Mouse (Mus musculus): ENCODE results near the gene Setd1a. TPM values are rescaled to one million over a fixed set of nuclear protein-coding genes. Genes with fewer than 3 reads are reported as not detected.
"Not testable (repeated sequence)": the region's sequence is repeated elsewhere in the genome, so short reads cannot be mapped to it uniquely, and the experiment has no call there.

Setd1a gene
- polyA plus RNA-seq, 1 experiment from 2014 or later: 19.8 TPM

DNA sequence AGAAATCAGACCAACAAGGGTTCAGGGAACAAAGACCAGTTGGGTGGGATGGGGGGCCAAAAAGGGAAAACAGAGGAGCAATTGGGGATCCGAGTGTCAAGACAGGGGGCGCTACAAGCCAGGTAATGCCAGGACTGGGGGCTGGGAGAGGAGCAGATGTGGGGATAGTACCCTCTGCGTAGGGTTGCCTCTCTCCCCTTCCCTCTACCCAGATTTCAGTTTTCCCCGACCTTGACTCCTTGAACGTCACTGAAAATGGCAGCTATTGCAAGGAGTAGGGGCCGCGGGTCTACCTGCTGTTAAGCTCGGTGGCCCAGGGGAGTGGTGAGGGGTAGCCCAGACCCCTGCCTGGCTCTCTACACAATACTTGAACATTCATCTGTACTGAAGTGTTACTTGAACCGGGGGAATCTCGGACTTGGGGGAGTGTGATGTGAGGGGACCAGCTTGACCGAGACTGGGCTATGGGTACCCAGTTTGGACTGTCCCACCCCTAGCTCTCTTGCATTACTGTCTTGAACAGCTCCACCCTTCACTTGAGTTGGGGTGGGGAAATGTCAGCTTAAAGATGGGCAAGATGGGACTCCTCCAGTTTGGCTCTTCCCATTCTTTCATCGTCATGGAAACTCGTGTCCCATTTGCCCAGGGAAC, 8.0 kb upstream of the Setd1a start:
- Histone ChIP-seq H3K9me3 (replicated peaks) (no peaks in the 10 kb centered on the region), H3K4me1 (peaks cover 30% of the 10 kb centered on the region), H3K4me2 (replicated peaks) (no peak overlapping the region), H3K9ac (no peak overlapping the region), H3K36me3 (peaks cover 48% of the 10 kb centered on the region), H3K27me3 (no peaks in the 10 kb centered on the region), H3K4me3 (no peak overlapping the region), H3K27ac (peak overlapping the region; percentile 60)
- WGBS: 46% methylated on average over 12 of the region's 13 CpGs
- no peak for ATAC-seq (ENCODE audit: low FRiP score)

DNA sequence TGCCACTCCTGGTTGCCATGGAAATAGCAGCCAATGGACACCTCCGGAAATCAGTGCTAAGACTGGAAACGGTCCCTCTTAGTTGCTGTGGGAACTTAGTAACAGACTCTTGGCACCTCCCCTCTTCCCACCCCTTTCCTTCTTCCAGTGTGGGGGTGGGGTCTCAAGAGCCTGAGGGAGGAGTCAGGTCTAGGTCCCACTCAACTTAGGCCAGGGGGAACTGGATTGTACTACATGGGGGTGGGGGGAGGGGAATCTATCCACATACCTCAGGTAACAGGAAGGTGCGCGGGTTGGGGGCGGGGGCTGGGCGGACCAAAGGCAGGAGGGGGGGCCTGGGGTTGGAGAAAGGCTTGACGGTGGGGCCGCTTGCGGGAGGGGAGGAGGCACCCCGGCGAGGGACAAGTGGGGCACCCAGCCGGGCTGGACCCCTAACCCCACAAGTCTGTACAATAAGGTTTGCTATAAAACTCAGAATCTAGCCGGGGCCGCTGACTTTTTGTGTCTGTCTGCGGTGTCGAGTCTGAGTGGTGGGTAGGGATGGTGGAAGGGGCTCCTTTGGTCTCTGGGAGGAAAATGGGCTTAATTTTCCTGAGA, 7.4 kb upstream of the Setd1a start:
- WGBS: 2% methylated on average over 16 of the region's 16 CpGs
- peak overlapping the region; percentile 77 for H3K27ac ChIP-seq
- ATAC-seq (ENCODE audit: low FRiP score): peak; percentile 79

DNA sequence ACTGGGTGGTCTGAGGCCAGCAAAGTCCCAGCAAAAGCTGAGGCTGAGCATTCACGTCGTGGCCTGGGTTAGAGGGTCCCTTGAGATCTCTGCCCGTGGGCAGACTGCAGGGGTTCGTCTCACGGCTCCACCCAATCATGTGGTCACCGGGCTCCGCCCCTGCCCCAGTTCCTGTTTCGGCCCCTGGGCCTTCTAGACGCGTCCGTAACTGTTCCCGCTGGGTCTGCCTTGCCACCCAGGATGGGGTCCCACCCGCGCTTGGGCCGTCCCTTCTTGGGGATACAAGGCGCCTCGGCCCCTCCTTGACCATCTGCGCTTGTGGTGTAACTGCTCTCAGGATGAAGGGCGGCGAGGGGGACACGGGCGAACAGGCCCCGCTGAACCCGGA, 6.8 kb upstream of the Setd1a start, which contains the start of gene Orai3:
TSS of gene Orai3 (plus strand) at position 165 of the 388 bp plus-strand sequence.
- under 1% methylated on average over 24 of the region's 24 CpGs for WGBS
- ATAC-seq (ENCODE audit: low FRiP score): peak; percentile 61
- peak within 1 kb of the TSS; percentile 74 for H3K9ac ChIP-seq
- no peaks in the 10 kb centered on the region for H3K27me3 ChIP-seq
- peaks cover 30% of the 10 kb centered on the region for H3K4me1 ChIP-seq
- peak within 1 kb of the TSS; percentile 80 for H3K4me2 ChIP-seq (replicated peaks)
- peaks cover 38% of the 10 kb centered on the region for H3K36me3 ChIP-seq
- peak within 1 kb of the TSS; percentile 77 for H3K27ac ChIP-seq
- peak within 1 kb of the TSS; percentile 51 for H3K4me3 ChIP-seq
- no peaks in the 10 kb centered on the region for H3K9me3 ChIP-seq (replicated peaks)

More for the DNA sequence above, 7.4 kb upstream of the Setd1a start:
- peaks cover 42% of the 10 kb centered on the region for H3K36me3 ChIP-seq
- H3K27me3 ChIP-seq: no peaks in the 10 kb centered on the region
- H3K4me3 ChIP-seq: peak overlapping the region; percentile 51
- no peaks in the 10 kb centered on the region for H3K9me3 ChIP-seq (replicated peaks)
- H3K4me2 ChIP-seq (replicated peaks): peak overlapping the region; percentile 80
- H3K9ac ChIP-seq: peak overlapping the region; percentile 74
- peaks cover 30% of the 10 kb centered on the region for H3K4me1 ChIP-seq

DNA sequence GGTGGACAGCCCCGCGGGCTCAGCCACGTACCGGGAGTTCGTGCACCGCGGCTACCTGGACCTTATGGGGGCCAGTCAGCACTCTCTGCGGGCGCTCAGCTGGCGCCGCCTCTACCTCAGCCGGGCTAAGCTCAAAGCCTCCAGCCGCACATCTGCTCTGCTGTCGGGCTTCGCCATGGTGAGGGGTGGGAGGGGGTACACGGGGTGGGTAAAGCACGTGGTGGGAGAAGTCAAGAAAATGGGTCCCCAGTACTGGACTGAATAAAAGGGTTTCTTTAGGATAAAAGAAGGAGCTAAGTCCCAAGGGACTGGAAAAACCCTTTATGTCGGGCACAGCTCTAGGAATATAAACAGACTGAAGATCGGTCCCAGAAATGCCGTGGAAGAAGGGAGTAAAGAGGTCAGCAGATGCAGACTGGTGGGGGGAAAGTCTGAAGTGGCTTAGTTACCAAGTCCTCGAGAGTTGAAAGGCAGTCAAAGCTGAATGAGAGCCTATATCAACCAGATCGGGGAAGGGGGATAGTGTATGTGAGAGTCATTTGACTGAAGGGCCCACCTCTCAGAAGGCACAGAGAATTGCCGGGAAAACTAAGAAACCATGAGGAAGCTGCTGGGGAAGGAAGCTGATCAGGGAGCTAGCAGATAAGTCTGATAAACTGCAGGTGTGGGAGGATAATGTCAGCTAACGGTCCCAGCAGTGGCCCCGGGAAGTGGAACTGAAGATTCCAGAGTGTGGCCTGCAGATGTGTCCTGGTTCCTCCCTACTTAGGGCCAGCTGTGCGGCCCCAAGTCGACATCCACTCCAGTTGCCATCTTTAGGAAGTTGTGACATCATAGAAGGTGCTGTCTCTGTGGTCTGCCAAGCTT, 6.2 kb upstream of the Setd1a start:
- Histone ChIP-seq H3K9ac (peak overlapping the region; percentile 74), H3K27me3 (no peaks in the 10 kb centered on the region), H3K4me2 (replicated peaks) (peak overlapping the region; percentile 80), H3K27ac (peak overlapping the region; percentile 77), H3K4me3 (peak overlapping the region; percentile 51), H3K4me1 (peaks cover 30% of the 10 kb centered on the region), H3K36me3 (peaks cover 31% of the 10 kb centered on the region), H3K9me3 (replicated peaks) (no peaks in the 10 kb centered on the region)
- 4% methylated on average over 27 of the region's 27 CpGs for WGBS
- peak; percentile 33 for ATAC-seq (ENCODE audit: low FRiP score)

DNA sequence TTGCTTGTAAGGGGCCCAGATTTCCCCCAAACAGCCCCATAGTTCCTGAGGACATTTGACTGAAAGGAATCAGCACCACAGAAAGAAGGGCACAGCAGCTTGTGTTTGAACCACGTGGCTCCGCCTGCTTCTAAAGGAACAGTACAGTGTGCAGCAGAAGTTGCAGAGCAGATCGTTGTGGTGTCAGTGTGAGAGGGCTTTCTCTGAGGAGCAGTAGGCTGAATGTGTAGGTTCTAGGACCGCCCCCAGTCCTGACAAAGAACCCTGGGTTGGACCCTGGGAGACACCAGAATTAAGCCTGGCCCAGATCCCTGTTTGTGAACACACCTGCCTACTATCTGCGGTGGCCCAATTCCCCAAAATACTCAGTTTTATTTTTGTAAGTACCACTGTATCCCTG, 5.2 kb upstream of the Setd1a start:
- H3K4me3 ChIP-seq: no peak overlapping the region
- WGBS: 73% methylated on average over 5 of the region's 5 CpGs

DNA sequence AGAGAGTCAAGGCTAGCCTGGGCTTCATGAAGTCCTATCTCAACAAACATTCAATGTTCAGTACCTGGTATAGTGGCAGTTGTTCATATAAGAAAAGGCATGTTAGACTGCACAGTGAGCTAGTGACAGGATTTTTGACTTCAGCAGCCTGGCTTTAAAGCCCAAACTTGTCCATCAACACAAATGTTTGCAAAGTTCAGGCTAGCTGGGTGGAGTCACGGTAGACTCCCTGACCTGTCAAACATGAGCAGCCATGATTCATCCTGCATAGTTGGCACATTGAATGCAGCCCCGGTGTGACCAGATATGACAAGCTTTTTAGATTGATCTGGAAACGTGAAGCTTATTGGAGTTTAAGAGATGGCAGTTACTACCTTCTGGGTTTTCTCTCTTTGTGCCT, 4.4 kb upstream of the Setd1a start:
- Histone ChIP-seq H3K27ac (no peak overlapping the region), H3K9me3 (replicated peaks) (no peaks in the 10 kb centered on the region), H3K27me3 (no peaks in the 10 kb centered on the region), H3K36me3 (peaks cover 15% of the 10 kb centered on the region), H3K4me2 (replicated peaks) (no peak overlapping the region), H3K4me1 (peaks cover 30% of the 10 kb centered on the region), H3K9ac (no peak overlapping the region), H3K4me3 (no peak overlapping the region)
- WGBS: 84% methylated on average over 3 of the region's 3 CpGs
- ATAC-seq (ENCODE audit: low FRiP score): no peak

More for the DNA sequence above, 5.2 kb upstream of the Setd1a start:
- Histone ChIP-seq H3K9ac (no peak overlapping the region), H3K27me3 (no peaks in the 10 kb centered on the region), H3K36me3 (peaks cover 23% of the 10 kb centered on the region), H3K27ac (no peak overlapping the region), H3K9me3 (replicated peaks) (no peaks in the 10 kb centered on the region), H3K4me1 (peaks cover 30% of the 10 kb centered on the region), H3K4me2 (replicated peaks) (no peak overlapping the region)
- ATAC-seq (ENCODE audit: low FRiP score): no peak

DNA sequence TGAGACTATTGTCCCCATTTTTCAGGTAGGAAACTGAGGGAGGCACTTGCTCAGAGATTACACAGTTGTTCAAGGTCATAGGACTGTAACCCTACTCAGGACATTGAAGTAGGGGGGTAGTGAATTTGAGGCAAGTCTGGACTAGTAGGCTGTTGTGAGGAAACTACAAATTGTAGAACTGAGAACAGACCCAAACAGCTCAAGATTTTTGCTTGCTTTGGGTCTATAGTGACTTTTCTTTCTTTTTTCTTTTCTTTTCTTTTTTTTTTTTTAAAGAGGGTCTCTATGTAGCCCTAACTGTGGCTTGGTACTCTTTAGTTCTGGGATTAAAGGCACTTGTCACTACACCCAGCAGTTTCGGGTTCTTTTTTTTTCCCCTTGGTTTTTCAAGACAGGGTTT, 3.9 kb upstream of the Setd1a start:
- WGBS: 93% methylated on average over 1 of the region's 1 CpGs
- H3K4me3 ChIP-seq: no peak overlapping the region
- H3K27me3 ChIP-seq: no peaks in the 10 kb centered on the region
- no peaks in the 10 kb centered on the region for H3K9me3 ChIP-seq (replicated peaks)
- H3K36me3 ChIP-seq: peaks cover 10% of the 10 kb centered on the region
- H3K4me2 ChIP-seq (replicated peaks): no peak overlapping the region
- H3K4me1 ChIP-seq: peaks cover 30% of the 10 kb centered on the region
- no peak overlapping the region for H3K27ac ChIP-seq
- H3K9ac ChIP-seq: no peak overlapping the region
- ATAC-seq (ENCODE audit: low FRiP score): no peak

DNA sequence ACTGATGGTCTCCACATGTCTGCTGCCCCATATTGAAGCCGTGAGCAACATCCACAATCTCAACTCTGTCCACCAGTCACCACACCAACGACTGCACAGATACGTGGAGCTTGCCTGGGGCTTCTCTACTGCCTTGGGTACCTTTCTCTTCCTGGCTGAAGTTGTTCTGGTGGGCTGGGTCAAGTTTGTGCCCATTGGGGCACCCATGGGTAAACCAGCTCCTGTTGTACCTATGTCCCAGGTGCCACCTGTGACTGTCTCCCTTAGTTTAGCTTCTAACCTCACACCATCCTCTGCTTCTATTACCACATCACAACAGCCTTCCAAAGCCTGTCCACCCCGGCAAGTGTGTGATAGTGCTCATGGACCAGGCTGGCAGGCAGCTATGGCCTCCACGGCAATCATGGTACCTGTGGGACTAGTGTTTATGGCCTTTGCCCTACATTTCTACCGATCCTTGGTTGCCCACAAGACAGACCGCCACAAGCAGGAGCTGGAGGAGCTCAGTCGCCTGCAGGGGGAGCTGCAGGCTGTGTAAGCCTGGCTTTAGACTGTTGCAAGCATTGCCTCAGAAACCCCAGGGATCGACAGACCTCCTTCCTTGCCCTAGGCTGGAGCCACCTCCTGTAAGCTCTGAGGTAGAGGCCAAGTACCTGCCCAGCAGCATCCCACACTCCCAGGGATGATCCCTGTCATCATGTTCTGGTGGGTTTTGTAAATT, 2.6 kb upstream of the Setd1a start:
- no peak for ATAC-seq (ENCODE audit: low FRiP score)
- no peak overlapping the region for H3K4me2 ChIP-seq (replicated peaks)
- H3K36me3 ChIP-seq: no peaks in the 10 kb centered on the region
- no peaks in the 10 kb centered on the region for H3K27me3 ChIP-seq
- H3K9ac ChIP-seq: 0 out of 2 replicates have a peak overlapping the region, but pooled peaks have one; percentile 15
- no peaks in the 10 kb centered on the region for H3K9me3 ChIP-seq (replicated peaks)
- peak overlapping the region; percentile 6; the same call in 1 of the 2 replicates for H3K4me3 ChIP-seq
- WGBS: 42% methylated on average over 9 of the region's 9 CpGs
- 0 out of 2 replicates have a peak overlapping the region, but pooled peaks have one; percentile 7 for H3K27ac ChIP-seq
- peaks cover 31% of the 10 kb centered on the region for H3K4me1 ChIP-seq

DNA sequence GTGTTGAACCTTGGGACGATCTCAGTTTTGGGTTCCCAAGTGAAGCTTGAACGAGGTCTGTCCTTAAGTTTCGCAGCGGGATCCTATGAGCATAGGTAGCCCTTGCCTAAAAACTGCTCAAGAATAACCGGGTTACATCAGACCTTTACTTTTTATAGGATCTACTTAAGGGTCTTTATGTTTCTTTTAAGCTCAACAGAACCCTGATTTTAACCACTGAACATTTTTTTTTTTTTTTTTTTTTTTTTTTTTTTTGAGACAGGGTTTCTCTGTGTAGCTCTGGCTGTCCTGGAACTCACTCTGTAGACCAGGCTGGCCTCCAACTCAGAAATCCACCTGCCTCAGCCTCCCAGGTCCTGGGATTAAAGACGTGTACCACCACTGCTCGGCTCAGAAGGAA, 633 bp upstream of the Setd1a start:
- Histone ChIP-seq H3K4me2 (replicated peaks) (peak overlapping the region; percentile 85), H3K9ac (peak overlapping the region; percentile 95), H3K4me1 (peaks cover 11% of the 10 kb centered on the region), H3K27ac (peak overlapping the region; percentile 92; the same call in 1 of the 2 replicates), H3K36me3 (peaks cover 15% of the 10 kb centered on the region), H3K4me3 (peak overlapping the region; percentile 94)
- not testable (repeated sequence) for H3K27me3 ChIP-seq; ATAC-seq (ENCODE audit: low FRiP score); H3K9me3 ChIP-seq (replicated peaks)
- WGBS: 72% methylated on average over 7 of the region's 7 CpGs

DNA sequence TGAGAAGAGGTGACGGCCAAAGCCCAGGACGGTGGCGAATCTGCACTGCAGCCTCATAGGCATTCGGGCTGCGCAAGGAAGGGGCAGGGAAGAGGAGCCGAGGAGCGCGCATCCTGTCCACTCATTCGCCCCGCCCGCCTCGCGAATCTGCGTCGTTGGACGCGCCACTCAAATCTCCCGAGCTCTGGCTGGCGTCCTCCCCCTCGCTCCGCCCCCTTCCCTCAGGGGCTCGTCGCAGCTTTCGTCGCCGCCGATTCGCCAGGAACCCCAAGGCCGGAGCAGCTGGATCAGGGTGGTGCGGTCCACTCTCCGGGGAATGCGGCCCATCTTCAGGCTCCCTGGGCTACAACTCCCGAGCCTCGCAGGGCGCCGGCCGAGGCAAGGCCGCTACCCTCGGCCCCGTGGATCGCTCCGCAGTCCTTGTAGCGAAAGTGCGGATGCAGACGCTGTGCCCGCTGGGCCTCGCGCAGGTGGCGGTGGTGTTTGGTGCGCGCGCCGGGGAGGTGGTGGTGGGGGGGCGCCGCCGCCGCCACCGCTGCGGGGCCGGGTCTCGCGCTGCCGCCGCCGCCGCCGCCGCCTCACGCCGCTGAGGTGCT, 506 bp downstream of the Setd1a start:
- under 1% methylated on average over 69 of the region's 70 CpGs for WGBS
- Histone ChIP-seq H3K4me3 (peak overlapping the region; percentile 94), H3K4me2 (replicated peaks) (peak overlapping the region; percentile 85), H3K27ac (peak overlapping the region; percentile 92), H3K4me1 (peaks cover 11% of the 10 kb centered on the region), H3K9ac (peak overlapping the region; percentile 95), H3K36me3 (peaks cover 26% of the 10 kb centered on the region), H3K9me3 (replicated peaks) (no peaks in the 10 kb centered on the region), H3K27me3 (no peaks in the 10 kb centered on the region)
- peak; percentile 91 for ATAC-seq (ENCODE audit: low FRiP score)

DNA sequence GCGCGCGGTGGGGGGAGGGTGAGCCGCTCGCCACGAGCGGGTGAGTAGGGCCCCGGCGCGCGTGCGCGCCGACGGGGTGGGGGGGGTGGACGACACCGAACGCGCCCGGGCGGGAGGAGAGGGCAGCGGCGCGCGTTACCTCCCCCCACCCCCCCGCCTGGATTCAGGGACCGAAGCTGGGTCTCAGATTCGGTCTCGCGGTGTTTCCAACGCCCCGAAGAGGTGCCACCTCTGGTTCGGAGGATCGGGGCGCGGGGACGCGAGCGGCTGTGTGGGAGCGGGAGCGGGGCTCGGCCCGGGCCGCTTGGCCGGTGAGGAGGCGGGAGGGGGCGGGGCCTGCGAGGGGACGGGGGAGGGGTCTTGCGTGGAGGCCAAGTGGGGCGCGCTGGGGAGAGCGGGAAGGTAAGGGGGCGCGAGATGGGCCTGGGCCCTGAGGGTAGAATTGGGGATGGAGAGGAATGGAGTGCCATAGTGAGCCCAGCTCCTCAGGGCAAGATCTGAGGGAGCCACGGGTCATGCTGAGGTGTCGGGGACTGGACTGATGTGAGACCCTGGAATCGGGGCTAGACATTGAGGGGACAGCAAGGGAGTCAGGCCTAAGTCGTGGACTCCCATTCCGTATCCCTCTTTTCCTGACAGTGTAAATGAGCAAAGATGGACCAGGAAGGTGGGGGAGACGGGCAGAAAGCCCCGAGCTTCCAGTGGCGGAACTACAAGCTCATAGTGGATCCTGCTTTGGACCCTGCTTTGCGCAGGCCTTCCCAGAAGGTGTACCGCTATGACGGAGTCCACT, 1.2 kb downstream of the Setd1a start:
- WGBS: 3% methylated on average over 62 of the region's 66 CpGs
- peak overlapping the region; percentile 95 for H3K9ac ChIP-seq

More for the DNA sequence above, 1.2 kb downstream of the Setd1a start:
- Histone ChIP-seq H3K27me3 (no peaks in the 10 kb centered on the region), H3K9me3 (replicated peaks) (no peaks in the 10 kb centered on the region), H3K4me3 (peak overlapping the region; percentile 94), H3K4me2 (replicated peaks) (peak overlapping the region; percentile 85), H3K27ac (peak overlapping the region; percentile 92), H3K36me3 (peaks cover 33% of the 10 kb centered on the region), H3K4me1 (peaks cover 11% of the 10 kb centered on the region)
- ATAC-seq (ENCODE audit: low FRiP score): peak; percentile 51
